Mouse (Mus musculus): ENCODE measurements around the gene Ddn. TPM values are rescaled to one million over a fixed set of nuclear protein-coding genes. Genes with fewer than 3 reads are reported as not detected.
A peak's percentile ranks its signal among the peaks of the same experiment; 100 is the strongest.

Ddn gene
- polyA plus RNA-seq, 1 experiment from 2014 or later: 0.07 TPM

DNA sequence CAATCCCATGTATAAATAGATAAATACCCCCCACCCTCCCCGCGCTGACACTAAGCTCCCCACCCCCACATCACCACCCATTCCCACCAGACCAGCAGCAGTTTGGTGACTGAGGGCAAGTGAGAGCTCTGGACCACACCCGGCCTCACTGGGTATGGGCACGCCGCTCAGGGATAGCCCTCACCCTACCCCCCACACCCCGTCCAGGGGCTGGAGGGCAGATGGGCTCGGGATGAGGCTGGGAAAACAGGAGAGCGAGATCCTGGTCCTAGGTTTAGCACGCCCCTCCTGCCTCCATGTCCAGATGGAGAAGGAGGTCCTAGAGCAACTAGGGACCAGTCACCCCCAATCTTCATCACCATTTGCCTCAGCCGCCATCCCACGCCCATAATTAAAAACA, 24.0 kb upstream of the Ddn start:
- no peak for ATAC-seq
- no peak overlapping the region for H3K27ac ChIP-seq (ENCODE audit: low read depth, low read length)
- WGBS: 85% methylated on average over 11 of the region's 11 CpGs
- H3K36me3 ChIP-seq (ENCODE audit: control insufficient read depth, insufficient read depth): peaks cover 56% of the 10 kb centered on the region
- H3K4me1 ChIP-seq (replicated peaks; ENCODE audit: control insufficient read depth, insufficient read depth, low read length): no peaks in the 10 kb centered on the region
- H3K9me3 ChIP-seq (ENCODE audit: control insufficient read depth): no peaks in the 10 kb centered on the region
- no peak overlapping the region for H3K9ac ChIP-seq (ENCODE audit: low read depth, low read length)
- H3K4me2 ChIP-seq (replicated peaks; ENCODE audit: low read depth): no peak overlapping the region
- no peak overlapping the region for H3K4me3 ChIP-seq (ENCODE audit: low read depth, low read length)
- no peak for TF ChIP-seq CTCF (IDR thresholded peaks at IDR 0.05; ENCODE audit: low read depth)
- no peaks in the 10 kb centered on the region for H3K27me3 ChIP-seq (replicated peaks; ENCODE audit: control insufficient read depth, insufficient read depth, low read length)

DNA sequence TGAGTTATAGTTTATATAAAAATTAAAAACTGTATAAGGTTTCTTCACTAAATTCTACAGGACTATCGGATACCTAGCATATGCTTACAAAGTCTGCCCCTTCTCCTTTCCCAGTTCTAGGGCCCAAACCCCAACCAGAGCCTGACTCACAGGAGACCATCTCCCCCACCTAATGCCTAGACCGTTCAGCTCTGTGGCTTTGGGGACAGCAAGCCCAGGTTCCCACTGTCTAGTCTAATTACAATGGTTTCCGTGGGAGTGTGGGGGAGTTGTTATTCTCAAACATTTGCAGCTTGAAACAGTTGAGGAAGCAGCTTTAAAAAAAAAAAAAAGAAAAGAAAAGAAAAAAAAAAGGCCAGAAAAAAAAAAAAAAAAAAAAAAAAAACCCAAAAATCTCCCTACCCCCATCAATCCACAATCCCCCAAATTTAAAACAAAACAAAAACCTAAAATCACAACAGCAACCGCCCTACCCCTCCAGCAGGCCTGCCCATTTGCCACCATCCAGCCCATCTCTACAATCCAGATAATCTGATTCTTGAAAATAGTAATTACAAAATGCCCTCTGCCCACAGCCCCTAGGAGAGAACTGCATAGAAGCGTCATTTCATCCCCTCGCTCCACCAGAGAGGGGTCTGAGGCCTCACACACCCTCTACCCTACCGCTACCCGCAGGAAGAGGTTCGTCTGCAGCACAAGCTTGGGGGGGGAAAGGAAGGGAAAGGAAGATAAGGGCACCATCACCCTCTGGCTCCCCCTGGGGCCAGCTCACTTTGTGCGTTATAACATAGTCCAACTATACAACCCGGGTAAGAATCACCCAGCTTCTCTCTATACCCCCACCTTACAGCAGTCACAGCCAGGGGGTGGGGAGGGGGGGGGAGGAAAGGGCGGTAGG, 23.1 kb upstream of the Ddn start:
- WGBS: 53% methylated on average over 12 of the region's 12 CpGs
- no peaks in the 10 kb centered on the region for H3K4me1 ChIP-seq (replicated peaks; ENCODE audit: control insufficient read depth, insufficient read depth, low read length)
- peak; percentile 47 for TF ChIP-seq CTCF (IDR thresholded peaks at IDR 0.05; ENCODE audit: low read depth)
- peak overlapping the region; percentile 74 for H3K4me2 ChIP-seq (replicated peaks; ENCODE audit: low read depth)
- no peak for ATAC-seq
- no peak overlapping the region for H3K9ac ChIP-seq (ENCODE audit: low read depth, low read length)
- H3K36me3 ChIP-seq (ENCODE audit: control insufficient read depth, insufficient read depth): peaks cover 54% of the 10 kb centered on the region
- H3K4me3 ChIP-seq (ENCODE audit: low read depth, low read length): no peak overlapping the region
- 0 out of 2 replicates have a peak overlapping the region, but pooled peaks have one; percentile 95 for H3K27ac ChIP-seq (ENCODE audit: low read depth, low read length)
- H3K27me3 ChIP-seq (replicated peaks; ENCODE audit: control insufficient read depth, insufficient read depth, low read length): no peaks in the 10 kb centered on the region
- H3K9me3 ChIP-seq (ENCODE audit: control insufficient read depth): no peaks in the 10 kb centered on the region

DNA sequence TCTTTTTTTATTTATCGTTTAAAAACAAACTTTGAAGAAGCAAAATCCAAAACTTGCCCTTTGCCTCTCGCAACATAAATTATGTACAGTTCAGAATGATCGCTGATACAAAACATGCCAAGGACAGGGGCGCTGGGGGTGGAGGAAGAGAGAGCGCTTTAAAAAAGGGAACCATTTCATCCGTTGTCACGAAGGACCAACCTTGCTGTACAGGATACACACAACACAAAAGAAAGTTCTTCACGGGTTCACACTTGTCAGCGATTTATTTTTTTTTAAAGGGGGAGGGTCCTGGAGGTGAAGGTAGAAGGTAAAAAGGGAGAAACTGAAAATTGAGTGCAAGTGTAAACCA, 22.4 kb upstream of the Ddn start:
- WGBS: 11% methylated on average over 9 of the region's 9 CpGs

DNA sequence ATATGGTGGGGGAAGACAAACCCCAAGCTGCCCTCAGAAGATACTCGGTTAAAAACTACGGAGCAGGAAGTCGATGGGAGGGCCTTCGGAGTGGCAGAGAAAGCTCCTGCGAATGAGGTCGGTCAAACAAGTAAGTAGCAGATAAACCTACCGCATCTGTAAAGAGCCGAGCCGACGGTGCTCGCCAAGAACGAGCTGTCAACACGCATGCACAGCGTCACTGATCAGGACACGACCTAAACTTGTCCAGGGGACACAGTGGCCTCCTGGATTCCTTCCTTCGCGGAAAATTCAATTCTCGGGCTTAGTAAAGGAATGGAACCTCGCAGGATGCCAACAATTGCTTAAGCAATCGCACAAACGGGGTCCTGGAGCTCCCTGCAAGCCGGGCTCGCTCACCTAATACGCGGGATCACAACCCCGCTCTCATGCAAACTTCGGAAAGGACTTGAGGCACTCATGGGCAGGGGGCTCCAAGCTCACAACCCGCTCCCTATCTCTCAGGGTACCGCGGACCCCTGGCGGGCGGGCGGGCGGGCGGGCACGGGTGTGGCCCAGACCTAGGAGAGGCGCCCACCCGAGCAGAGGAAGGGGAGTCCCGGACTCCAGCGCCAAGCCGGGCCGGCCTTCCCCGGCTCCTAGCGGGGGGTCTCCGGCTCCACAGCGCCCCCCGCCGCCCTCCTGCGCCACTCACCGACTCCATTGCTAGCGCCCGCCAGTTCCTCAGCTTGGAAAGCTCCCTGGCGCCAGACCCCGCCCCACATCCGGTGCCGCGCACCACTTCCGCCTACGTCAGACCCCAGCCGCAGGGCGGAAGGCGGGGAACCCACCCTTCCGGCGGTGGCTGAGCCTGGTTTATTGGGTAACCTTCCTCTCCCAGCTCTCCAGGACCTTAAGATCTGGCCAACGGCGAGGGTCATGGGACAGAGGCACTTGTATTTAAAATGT, 21.7 kb upstream of the Ddn start, which contains the start of gene Prkag1:
Prkag1 (minus strand) TSS at position 786 of the 948 bp plus-strand sequence.
- Histone ChIP-seq H3K9me3 (ENCODE audit: control insufficient read depth) (no peaks in the 10 kb centered on the region), H3K9ac (ENCODE audit: low read depth, low read length) (peak within 1 kb of the TSS; percentile 89), H3K36me3 (ENCODE audit: control insufficient read depth, insufficient read depth) (peaks cover 41% of the 10 kb centered on the region), H3K27me3 (replicated peaks; ENCODE audit: control insufficient read depth, insufficient read depth, low read length) (no peaks in the 10 kb centered on the region), H3K4me3 (ENCODE audit: low read depth, low read length) (peak within 1 kb of the TSS; percentile 86), H3K4me1 (replicated peaks; ENCODE audit: control insufficient read depth, insufficient read depth, low read length) (no peaks in the 10 kb centered on the region), H3K27ac (ENCODE audit: low read depth, low read length) (peak within 1 kb of the TSS; percentile 95), H3K4me2 (replicated peaks; ENCODE audit: low read depth) (peak within 1 kb of the TSS; percentile 74)
- TF ChIP-seq CTCF (IDR thresholded peaks at IDR 0.05; ENCODE audit: low read depth): peak; percentile 75
- peak; percentile 93 for ATAC-seq
- WGBS: under 1% methylated on average over 65 of the region's 66 CpGs

More for the DNA sequence above, 22.4 kb upstream of the Ddn start:
- no peaks in the 10 kb centered on the region for H3K27me3 ChIP-seq (replicated peaks; ENCODE audit: control insufficient read depth, insufficient read depth, low read length)
- peak overlapping the region; percentile 89; the same call in 1 of the 2 replicates for H3K9ac ChIP-seq (ENCODE audit: low read depth, low read length)
- H3K4me1 ChIP-seq (replicated peaks; ENCODE audit: control insufficient read depth, insufficient read depth, low read length): no peaks in the 10 kb centered on the region
- peak overlapping the region; percentile 95 for H3K27ac ChIP-seq (ENCODE audit: low read depth, low read length)
- peak overlapping the region; percentile 74 for H3K4me2 ChIP-seq (replicated peaks; ENCODE audit: low read depth)
- H3K4me3 ChIP-seq (ENCODE audit: low read depth, low read length): peak overlapping the region; percentile 86
- H3K36me3 ChIP-seq (ENCODE audit: control insufficient read depth, insufficient read depth): peaks cover 47% of the 10 kb centered on the region
- no peaks in the 10 kb centered on the region for H3K9me3 ChIP-seq (ENCODE audit: control insufficient read depth)
- ATAC-seq: peak; percentile 17; the same call in 1 of the 2 replicates
- TF ChIP-seq CTCF (IDR thresholded peaks at IDR 0.05; ENCODE audit: low read depth): no peak

DNA sequence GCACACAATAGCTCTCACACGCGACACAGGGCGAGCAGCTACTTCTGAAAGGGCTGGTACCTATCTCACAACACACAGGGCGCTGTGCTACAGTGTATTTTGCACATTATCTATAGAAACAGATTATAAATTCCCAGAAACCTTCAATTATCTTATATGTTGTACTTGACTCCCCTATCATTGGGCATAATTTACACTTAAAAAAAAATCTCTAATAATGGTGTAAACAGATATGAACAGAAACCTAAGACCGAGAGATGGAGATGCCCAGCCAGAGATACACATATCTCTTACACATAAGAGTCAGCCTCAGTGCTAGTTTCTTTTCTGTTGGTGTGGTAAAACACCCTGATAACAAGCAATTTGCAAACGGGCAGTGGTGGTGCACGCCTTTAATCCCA, 18.3 kb upstream of the Ddn start:
- ATAC-seq: no peak
- TF ChIP-seq CTCF (IDR thresholded peaks at IDR 0.05; ENCODE audit: low read depth): no peak
- WGBS: 80% methylated on average over 7 of the region's 7 CpGs
- H3K4me3 ChIP-seq (ENCODE audit: low read depth, low read length): no peak overlapping the region
- peaks cover 27% of the 10 kb centered on the region; the same call in 1 of the 2 replicates for H3K36me3 ChIP-seq (ENCODE audit: control insufficient read depth, insufficient read depth)
- H3K4me2 ChIP-seq (replicated peaks; ENCODE audit: low read depth): no peak overlapping the region
- no peaks in the 10 kb centered on the region for H3K9me3 ChIP-seq (ENCODE audit: control insufficient read depth)
- H3K9ac ChIP-seq (ENCODE audit: low read depth, low read length): no peak overlapping the region
- H3K27ac ChIP-seq (ENCODE audit: low read depth, low read length): no peak overlapping the region
- H3K27me3 ChIP-seq (replicated peaks; ENCODE audit: control insufficient read depth, insufficient read depth, low read length): no peaks in the 10 kb centered on the region
- no peaks in the 10 kb centered on the region for H3K4me1 ChIP-seq (replicated peaks; ENCODE audit: control insufficient read depth, insufficient read depth, low read length)

DNA sequence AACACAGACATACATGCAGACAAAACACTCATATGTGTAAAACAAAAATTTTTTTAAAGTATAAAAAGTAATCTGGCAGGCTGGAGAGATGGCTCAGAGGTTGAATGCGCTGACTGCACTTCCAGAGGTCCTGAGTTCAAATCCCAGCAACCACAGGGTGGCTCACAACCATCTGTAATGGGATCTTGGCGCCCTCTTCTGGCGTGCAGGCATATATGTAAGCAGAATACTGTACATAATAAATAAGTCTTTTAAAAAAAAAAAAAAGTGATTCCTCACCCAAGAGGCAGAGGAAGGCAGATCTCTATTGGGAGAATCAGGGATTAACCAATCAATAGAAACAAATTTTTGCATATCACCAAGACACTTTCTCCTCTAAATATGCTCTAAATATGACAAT, 14.1 kb upstream of the Ddn start:
- Histone ChIP-seq H3K4me2 (replicated peaks; ENCODE audit: low read depth) (no peak overlapping the region), H3K27ac (ENCODE audit: low read depth, low read length) (no peak overlapping the region), H3K9ac (ENCODE audit: low read depth, low read length) (no peak overlapping the region), H3K36me3 (ENCODE audit: control insufficient read depth, insufficient read depth) (peaks cover 37% of the 10 kb centered on the region; the same call in 1 of the 2 replicates), H3K4me1 (replicated peaks; ENCODE audit: control insufficient read depth, insufficient read depth, low read length) (no peaks in the 10 kb centered on the region), H3K27me3 (replicated peaks; ENCODE audit: control insufficient read depth, insufficient read depth, low read length) (no peaks in the 10 kb centered on the region), H3K4me3 (ENCODE audit: low read depth, low read length) (no peak overlapping the region), H3K9me3 (ENCODE audit: control insufficient read depth) (no peaks in the 10 kb centered on the region)
- no peak for ATAC-seq
- TF ChIP-seq CTCF (IDR thresholded peaks at IDR 0.05; ENCODE audit: low read depth): peak; percentile 49
- 77% methylated on average over 3 of the region's 3 CpGs for WGBS

Data from intestine, postnatal 0 days (tissue).